Mouse (Mus musculus): ENCODE data around the gene Dpysl4.

Gene Dpysl4

DNA sequence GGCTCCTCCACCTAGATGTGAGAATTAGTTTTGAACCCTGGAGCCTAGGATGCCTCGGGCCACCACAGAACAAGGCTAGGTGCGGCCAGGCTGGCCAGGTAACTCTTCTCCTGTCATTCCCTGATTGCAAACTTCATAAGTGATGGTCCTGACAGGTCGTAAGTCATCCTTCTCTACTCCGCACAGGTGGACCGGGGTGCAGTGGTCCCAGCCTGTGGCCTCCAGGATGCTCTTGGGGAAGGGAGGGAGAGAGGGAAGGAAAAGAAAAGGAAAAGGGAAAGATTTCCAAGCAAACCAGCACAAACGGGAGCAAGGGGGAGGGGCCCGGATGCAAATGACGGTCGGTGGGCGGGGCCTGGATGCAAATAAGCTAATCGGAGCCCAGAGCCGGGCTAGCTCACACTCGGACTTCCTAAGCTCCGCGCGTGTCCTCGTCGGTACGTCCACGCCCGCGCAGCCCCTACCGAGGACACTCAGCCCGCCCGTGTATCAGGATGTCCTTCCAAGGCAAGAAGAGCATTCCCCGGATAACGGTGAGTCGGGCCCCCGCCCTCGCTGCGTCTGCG is at the start of gene Dpysl4:
TSS of gene Dpysl4 (plus strand) at position 373 of the 566 bp plus-strand sequence.
- no peak for DNase-seq (ENCODE audit: low read depth, low spot score)

DNA sequence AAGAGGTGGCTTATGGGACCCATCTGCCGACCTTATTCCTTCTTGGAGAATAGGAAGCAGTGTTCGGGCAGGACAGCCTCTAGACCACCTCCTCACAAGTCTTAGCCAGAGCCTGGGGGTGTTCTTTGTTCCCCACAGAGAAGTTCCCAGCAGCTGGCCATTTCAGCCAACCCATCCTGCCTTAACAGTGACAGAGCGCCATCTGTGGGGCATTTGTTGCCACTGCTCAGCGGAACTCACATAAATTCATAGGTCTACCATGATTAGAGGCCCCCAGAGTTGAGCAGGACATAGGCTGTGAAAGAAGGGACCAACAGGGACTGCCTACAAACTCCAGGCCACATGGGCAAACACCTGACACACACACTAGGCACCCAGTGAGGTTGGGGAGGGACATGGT is 22.4 kb upstream of the Dpysl4 start:
- DNase-seq (ENCODE audit: low read depth, low spot score), result no peak

DNA sequence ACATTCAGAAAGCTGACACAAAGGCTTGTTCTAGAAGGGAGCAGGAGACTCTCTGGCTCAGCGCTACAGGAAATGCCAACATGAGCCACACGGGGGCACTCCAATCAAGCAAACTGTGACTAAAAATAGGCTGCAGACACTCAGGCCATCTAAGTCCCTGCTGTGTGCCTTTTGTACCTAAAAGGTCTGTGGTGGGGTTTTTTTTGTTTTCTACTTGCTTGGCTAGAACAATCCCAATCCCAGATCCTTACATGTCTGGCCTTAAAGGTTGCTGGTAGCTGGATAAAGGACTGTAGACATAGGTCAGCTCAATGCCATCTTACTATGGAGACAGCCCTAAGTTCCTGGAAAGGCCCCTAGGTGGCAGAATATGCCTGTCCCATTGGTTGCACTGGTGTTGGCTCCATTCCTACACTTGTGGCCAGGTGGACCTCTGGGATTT is 17.6 kb upstream of the Dpysl4 start:
- no peak for DNase-seq (ENCODE audit: low read depth, low spot score)

DNA sequence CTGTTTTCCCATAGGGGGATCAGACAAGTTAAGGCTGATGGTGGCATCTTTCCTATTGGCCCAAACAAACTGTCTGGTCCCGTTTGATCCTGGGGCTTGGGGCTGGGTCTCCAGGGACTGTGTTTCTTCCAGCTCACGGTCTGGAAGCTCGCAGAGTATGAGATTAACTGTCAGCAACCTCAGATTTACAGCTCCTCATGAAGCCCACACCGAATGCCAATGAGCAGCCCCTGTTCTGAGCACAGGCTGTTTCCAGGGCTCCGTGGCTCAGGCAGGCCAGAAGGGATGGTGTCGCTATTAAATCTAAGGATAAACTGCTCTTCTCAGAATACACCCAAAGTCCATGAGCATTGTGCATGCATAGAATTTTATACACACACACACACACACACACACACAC is 11.6 kb upstream of the Dpysl4 start:
- no peak for DNase-seq (ENCODE audit: low read depth, low spot score)

DNA sequence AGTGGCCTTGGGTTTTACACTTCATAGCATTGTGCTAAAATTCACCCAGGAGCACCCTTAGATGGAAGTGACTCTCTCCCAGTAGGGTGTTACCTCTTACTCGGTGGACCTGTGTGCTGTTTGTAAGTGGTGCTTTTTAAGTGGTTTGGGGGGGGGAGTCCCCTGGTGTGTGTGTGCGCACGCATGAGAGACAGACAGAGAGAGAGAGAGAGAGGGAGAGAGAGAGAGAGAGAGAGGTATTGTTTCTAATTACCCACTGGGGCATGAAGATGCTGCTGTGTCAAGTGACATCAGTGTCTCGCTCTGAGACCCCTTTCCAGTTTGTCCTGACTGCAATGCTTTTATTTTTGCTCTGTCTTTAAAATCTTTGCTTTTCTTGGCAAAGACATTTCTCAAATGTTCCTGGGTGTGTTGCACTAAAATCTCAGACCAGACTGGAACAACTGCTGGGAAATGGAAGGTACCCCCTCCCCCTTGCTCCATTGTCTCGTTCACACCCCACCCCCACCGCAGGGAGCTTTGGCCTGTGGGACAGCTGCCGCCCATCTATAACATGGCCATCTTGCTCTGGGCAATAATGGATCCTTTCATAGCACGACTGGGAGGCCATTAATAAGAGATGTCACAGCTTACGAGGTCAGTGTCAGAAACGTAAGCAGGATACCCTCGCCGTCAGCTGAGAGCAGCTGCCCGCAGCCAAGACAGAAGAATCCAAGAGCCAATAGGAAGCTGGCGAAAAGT is 10.6 kb upstream of the Dpysl4 start:
- no peak for DNase-seq (ENCODE audit: low read depth, low spot score)

DNA sequence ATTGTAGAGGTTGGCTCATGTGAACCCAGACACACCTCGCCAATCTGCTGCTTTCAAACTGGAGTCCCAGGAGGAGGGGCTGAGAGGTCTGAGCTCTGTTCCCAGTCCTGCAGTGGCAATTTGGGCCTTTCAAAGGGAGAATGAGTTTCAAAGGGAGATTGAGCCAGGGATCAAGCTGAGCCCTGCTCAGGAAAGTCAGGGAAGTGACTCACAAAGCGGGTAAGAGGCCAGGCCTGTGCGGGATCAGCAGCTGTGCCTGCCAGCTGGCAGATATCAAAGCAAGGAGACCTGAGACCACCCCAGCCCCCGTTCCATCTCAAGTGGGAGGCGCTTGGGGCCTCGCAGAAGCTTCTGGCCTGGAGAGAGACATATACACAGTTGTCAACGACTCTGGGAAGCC is 8.5 kb upstream of the Dpysl4 start:
- DNase-seq (ENCODE audit: low read depth, low spot score), result no peak

DNA sequence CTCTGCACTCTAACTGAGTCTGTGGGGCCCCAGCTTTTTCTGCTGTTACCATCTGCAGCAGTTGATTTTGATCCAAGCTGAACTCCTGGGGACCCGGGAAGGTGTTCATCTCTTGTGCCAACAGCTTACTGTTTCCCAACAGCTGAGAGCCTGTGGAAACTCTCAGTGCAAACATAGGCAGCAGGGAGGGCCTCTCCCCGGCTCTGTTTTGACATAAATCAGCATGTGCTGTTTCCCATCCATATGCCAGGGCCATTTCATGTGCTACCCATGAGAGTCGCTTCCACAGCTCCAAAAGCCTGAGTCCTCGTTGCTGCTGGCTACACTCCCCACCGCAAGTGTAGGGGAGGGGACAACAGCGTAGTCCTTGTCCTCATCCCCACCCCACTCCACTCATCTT is 7.6 kb upstream of the Dpysl4 start:
- no peak for DNase-seq (ENCODE audit: low read depth, low spot score)

DNA sequence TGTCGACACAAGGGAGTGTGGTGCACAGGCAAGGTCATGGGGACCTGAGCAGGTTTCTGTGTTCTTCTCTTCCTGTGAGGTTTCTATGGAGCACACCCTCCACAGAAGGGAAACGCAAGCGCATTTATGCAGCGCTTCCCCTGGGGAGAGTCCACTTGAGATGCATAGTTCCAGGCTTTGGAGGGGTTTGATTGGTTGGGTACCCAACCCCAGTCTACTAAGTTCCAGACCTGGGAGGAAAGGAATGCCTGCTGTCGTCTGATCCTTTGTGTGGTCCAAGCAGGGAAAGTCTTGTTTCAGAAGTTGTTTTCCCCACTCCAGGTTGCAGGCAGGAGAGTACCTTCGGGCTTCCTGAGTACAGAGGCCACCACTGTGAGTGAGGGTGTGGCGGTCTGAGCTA is 6.7 kb upstream of the Dpysl4 start:
- no peak for DNase-seq (ENCODE audit: low read depth, low spot score)

DNA sequence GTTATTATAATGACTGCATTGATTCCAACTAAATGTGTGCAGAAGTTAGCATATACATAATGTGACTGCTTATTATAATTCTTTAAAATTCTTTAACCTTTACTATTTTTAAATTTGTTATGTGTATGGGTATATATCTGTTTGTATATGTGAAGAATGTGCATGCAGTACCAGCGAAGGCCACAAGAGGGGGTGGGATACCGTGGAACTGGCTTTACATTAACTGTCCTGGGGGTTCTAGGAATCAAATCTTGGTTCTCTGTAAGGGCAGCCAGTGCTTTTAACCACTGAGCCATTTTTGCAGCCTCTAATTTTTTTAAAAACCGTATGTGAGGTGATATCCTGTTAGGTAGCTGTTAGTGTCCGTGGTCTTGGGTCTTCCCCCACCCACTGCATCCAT is 5.1 kb upstream of the Dpysl4 start:
- DNase-seq (ENCODE audit: low read depth, low spot score), result no peak

DNA sequence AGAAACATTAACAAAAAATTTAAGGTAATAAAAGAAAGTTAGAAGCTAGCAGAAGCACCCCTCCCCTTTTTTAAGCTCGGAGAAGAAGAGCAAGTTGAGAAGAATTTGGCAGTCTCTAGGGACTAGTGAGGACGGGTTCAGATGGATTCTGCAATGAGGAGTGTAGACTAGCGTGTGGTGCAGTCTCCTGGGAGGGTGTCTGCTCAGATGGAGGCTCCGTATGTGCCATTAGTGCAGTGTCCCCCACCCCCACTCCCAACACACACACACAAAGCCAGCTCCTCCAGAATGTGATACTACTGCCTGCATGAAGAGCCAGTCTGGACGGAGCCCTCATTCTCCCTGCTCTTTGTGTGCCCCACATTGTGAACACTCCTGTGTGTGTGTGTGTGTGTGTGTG is 4.6 kb upstream of the Dpysl4 start:
- no peak for DNase-seq (ENCODE audit: low read depth, low spot score)

DNA sequence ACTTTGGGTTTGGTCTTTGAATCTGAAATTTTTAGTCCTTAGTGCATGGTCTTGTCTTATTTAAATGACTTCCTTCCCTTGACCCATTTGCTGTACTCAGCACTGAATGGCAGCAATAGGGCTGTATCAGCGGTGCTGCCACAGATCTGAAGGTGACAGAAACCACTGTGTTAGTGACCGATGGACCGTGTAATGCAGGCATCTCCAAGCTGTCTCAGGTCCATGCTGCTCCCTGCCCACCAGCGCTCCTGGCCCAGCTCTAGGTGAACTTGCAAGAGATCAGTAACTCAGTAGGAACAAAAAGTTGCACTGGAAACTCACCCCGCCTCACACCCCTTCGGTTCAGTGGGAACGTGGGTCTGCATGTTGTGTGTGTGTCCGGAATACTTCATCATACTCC is 3.5 kb upstream of the Dpysl4 start:
- no peak for DNase-seq (ENCODE audit: low read depth, low spot score)

DNA sequence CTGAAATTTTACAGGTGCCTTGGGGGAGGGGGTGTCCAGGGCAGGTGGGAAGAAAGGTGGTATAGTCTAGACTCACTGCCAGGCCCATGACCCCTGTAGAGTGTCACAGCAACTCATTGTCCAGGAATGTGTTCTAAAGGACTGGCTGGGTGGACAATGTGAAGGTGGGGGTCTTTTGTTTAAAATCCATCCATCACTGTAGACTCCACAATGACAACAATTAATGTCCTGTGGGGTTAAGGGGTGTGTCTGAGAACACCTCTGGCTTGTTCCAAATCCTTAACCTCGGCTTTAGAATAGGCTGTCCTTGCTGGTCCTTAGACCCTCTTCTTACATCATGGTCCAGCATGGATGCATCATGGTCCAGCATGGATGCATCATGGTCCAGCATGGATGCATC is 1.5 kb upstream of the Dpysl4 start:
- DNase-seq (ENCODE audit: low read depth, low spot score), result no peak

DNA sequence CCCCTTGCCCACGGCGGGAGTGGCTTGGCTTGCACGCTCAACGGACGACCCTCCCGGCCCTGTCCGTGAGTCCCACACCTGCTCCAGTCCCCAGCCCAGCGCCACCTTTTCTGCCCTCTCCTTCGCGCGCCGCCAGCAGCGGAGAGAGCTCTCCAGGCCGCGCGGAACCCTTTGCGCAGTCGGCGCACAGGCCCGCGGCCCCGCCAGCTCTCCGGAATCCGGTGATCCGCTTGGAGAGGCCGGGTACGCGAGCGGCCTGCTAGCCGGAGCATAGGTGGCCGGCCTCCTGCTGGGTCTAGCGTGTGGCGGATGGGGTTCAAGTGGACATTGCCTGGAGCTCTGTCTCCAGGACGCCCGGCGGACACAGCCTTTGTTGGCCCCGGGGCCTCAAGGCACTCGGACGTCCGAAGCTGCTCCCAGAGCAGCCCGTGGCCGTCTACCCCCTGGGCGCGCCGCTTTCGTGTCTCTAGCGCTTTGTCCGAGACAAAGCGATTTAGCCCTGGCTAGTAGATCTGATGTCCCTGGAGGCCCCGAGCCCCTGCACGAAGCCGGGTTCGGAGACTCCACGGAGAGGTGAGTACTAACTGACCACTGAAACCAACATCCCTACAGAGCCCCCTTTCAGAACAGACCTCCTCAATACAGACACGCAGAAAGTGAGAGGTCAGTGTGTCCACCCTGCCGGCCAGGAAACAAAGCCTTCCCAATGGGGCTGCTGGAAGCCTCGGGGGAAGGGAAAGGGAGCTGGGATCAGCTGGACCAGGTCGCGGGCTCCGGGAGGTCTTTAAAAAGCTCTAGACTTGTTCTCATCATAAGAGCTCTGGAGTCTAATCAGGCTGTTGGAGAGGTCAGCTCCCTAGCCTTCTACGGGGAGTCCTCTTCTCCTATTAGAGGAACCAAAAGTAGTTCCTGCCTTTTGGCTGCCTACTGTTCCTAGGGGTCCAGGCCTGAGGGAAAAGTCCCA is 676 bp downstream of the Dpysl4 start:
- DNase-seq (ENCODE audit: low read depth, low spot score), result no peak

DNA sequence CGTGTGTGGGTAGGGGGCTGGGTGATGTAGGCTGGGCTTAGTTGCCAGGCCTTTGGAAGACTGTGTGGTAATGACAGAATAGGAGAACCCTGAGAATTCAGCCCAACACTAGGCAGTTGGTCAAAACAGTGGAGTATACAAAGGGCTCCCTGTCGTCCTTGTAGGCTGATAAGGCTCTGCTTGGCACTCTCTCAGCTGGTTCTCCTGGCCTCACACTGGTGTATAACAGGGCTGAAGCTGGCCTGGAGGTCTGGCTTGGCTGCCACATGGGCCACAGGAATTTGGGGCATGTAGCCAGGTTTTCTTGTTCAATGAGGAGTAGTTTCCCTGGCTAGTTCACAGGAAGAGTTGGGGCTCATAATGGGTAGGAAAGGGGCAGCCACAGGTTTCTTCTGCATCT is 2.0 kb downstream of the Dpysl4 start:
- no peak for DNase-seq (ENCODE audit: low read depth, low spot score)

DNA sequence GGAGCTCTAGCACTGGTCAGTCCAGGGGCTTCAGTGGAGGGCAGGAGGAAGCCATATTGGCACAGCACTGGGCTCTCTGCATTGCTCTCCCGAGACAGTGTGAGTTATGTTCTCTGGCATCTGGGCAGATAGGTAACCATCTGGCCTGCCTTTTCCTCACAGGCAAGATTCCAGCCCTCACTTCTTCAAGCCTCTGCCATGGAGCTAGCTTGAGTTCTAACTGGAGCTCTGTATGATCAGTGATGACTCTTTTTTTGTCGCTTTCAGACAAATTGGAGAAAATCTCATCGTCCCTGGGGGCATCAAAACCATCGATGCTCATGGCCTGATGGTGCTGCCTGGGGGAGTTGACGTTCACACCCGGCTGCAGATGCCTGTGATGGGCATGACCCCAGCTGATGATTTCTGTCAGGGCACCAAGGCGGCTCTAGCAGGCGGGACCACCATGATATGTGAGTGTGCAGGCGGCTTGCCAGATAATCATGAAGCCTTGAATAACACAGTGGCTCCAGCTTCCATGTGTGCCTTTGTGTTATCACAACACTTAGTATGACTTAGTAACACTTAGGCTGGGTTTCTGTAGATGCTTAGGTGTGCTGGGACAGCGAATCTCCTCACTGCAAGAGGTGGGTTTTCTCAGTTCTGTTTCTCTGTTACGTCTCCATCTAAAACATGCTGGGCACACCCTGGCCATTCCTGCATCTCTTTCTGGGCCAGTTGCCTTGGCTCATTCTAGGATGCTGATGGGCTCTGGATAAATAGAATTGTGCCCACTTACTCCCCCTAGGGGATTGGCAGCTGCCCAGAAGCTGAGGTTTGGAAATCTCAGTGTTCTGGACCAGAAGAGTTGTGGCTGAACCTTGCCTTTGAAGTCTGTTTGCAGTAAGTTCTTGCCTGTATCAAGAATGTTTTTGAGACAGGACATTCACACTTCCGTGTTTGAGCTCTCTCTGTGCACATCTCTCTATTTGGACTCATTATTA is 4.4 kb downstream of the Dpysl4 start:
- DNase-seq (ENCODE audit: low read depth, low spot score), result no peak

DNA sequence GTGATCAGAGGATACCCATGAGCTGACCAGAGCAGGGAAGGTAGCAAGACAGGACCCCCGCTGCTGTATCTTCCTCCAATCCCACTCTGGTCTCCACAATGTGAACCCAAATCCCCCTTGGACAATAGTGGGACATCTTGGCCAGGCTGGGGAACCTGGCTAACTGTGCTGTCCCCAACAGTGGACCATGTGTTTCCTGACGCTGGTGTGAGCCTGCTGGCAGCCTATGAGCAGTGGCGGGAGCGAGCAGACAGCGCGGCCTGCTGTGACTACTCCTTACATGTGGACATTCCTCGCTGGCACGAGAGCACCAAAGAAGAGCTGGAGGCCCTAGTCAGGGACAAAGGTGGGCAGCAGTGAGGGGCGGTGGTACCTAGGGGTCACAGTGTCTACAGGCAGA is 5.9 kb downstream of the Dpysl4 start:
- DNase-seq (ENCODE audit: low read depth, low spot score), result no peak

DNA sequence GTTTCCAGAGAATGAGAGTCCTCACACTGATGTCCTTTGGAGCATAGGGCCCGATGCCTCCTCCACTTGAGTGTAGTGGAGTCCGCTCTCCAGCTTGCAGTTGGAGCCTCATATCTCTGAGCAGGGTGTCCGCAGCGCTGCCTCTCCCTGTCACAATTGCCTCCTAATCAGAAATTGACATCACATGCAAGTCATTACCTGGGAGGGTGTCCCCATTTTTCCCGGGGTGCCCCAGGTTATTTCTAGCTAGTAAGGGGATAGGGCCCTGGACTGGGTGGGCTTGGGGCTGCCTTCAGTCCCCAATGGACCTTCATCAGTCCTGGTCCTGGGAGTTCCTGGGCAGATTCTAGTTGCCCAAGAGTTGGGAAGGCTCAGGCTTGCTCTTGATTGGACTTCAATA is 6.9 kb downstream of the Dpysl4 start:
- DNase-seq (ENCODE audit: low read depth, low spot score), result no peak

DNA sequence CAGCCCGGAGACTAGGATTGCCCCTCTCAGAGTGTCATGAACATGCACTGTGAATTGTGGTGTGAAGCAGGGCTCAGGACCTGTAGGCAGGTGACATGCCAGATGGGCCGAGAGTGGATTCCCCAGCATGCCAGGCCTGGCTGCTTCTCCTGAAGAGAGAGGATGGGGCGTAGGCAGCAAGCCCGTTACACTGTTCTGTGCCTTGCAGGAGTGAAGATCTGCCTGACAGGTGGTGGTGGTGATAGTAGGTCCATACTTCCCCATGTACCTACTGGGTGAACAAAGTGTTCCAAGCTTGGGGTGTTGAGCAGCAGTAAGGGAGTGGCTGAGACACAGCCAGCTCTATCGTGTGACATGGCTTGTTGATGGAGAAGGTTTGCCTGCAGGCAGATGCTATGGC is 7.3 kb downstream of the Dpysl4 start:
- DNase-seq (ENCODE audit: low read depth, low spot score), result no peak

DNA sequence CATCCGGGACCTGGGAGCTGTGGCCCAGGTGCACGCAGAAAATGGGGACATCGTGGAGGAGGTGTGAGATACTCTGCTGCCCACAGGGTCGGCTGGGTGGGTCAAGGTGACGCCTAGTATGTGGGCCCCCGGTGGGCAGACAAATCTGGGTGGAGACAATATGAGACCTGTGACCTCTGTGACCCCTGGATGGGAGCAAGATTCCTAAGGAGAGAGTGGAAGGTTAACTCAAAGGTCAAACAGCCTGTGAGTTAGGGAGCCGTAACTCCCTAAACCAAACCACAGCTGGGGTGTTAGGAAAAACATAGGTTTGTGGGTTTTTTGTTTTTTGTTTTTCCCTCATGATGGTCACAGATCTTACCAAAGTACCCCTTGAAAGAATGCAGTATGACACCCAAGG is 8.0 kb downstream of the Dpysl4 start:
- no peak for DNase-seq (ENCODE audit: low read depth, low spot score)

DNA sequence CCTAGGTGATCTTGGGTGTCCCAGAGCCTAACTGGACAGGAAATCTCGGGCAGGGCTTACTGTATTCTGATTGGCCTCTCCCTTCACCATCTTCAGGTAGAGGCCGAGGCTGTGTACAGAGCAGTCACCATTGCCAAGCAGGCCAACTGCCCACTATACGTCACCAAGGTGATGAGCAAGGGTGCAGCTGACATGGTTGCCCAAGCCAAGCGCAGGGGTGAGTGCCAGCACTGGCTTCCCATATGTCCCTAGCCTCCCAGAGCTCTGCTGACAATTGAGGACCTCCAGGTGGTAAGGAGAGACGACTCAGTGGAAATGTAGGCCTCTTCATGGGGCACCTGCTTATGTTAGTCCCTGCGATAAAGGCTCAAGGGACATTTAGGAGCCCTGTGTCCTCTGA is 9.0 kb downstream of the Dpysl4 start:
- no peak for DNase-seq (ENCODE audit: low read depth, low spot score)

DNA sequence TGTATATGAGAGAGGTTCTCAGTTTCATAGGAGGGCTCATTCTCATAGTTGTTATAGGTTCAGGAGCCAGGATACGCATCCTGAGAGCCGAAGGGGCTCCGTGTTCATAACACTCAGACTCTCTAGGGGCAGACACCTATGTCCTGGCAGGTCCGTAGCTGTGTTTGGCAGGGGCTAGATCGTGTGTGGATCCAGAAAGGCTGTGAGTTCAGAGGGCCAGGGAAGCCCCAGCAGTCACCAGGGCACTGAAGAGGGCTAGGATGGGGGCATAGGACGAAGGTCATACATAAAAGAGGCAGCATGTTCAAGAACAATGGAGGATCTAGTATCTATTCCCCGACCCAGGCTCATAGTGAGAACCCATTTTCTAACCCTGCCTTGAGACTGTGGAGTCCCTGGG is 9.5 kb downstream of the Dpysl4 start:
- no peak for DNase-seq (ENCODE audit: low read depth, low spot score)
